23 mouse cellular contexts compared by ENCODE assay signal in genomic region chr12:49378920-49379319, GRCm38 (mm10). TPM values are rescaled to one million over a fixed set of nuclear protein-coding genes. Genes with fewer than 3 reads are reported as not detected.
DNase-seq lines count a peak whose midpoint lies in the region; ATAC-seq and TF ChIP-seq lines count a peak whose summit lies in the region.
"Had no signal": no experiment of that assay in that cellular context is flagged by ENCODE, and none has a peak within 500 bp of the region (broad histone marks: within the 10 kb centered on the region; RNA-seq: fewer than 3 reads in every experiment).

No protein-coding gene starts in this region.

- DNase-seq in intestine, embryonic 14.5 days (ENCODE audit: low spot score) = peak; percentile 50
- DNase-seq in midbrain, embryonic 11.5 days (ENCODE audit: low spot score, missing footprints) = peak; percentile 92
- no peak for DNase-seq in midbrain, postnatal 0 days (ENCODE audit: low spot score)
- peak; percentile 1 for DNase-seq in embryonic facial prominence, embryonic 11.5 days (ENCODE audit: low spot score)
- DNase-seq in forebrain, postnatal 0 days = no peak
- no peak for DNase-seq in urinary bladder, postnatal 36 days (ENCODE audit: low spot score in 2 of 2)
- DNase-seq: adrenal gland, adult 8-10 months; cerebellum, adult 11-12 months; cerebellum, postnatal 36 days; heart, adult 18-20 months; heart, postnatal 4 days; lung, embryonic 14.5 days; thymus, postnatal 4 days had no signal

- TF ChIP-seq CTCF in midbrain, postnatal 0 days (IDR thresholded peaks at IDR 0.05) = no peak
- TF ChIP-seq CTCF in forebrain, postnatal 0 days (IDR thresholded peaks at IDR 0.05; ENCODE audit: low read depth) = no peak

- no peaks in the 10 kb centered on the region for H3K9me3 ChIP-seq in intestine, embryonic 14.5 days (ENCODE audit: control insufficient read depth, low read length)
- H3K9me3 ChIP-seq in intestine, embryonic 15.5 days = no peaks in the 10 kb centered on the region
- H3K9me3 ChIP-seq in midbrain, embryonic 11.5 days (ENCODE audit: control insufficient read depth, low read length) = no peaks in the 10 kb centered on the region
- no peaks in the 10 kb centered on the region for H3K9me3 ChIP-seq in midbrain, postnatal 0 days (ENCODE audit: low read length)
- no peaks in the 10 kb centered on the region for H3K9me3 ChIP-seq in embryonic facial prominence, embryonic 11.5 days (replicated peaks; ENCODE audit: control insufficient read depth, low read length)
- no peaks in the 10 kb centered on the region for H3K9me3 ChIP-seq in forebrain, postnatal 0 days (ENCODE audit: low read length)
- H3K9me3 ChIP-seq: liver, embryonic 12.5 days; midbrain, embryonic 13.5 days had no signal

- H3K36me3 ChIP-seq in intestine, embryonic 14.5 days (ENCODE audit: control insufficient read depth, insufficient read depth, low read length) = no peaks in the 10 kb centered on the region
- H3K36me3 ChIP-seq in intestine, embryonic 15.5 days = no peaks in the 10 kb centered on the region
- H3K36me3 ChIP-seq in midbrain, embryonic 11.5 days (ENCODE audit: control insufficient read depth, insufficient read depth, low read length) = no peaks in the 10 kb centered on the region
- H3K36me3 ChIP-seq in midbrain, postnatal 0 days (ENCODE audit: insufficient read depth, low read length) = no peaks in the 10 kb centered on the region
- no peaks in the 10 kb centered on the region for H3K36me3 ChIP-seq in embryonic facial prominence, embryonic 11.5 days (replicated peaks; ENCODE audit: control insufficient read depth, insufficient read depth, low read depth, low read length)
- H3K36me3 ChIP-seq in forebrain, postnatal 0 days (ENCODE audit: insufficient read depth) = no peaks in the 10 kb centered on the region
- H3K36me3 ChIP-seq: liver, embryonic 12.5 days; midbrain, embryonic 13.5 days had no signal

- H3K4me2 ChIP-seq in intestine, embryonic 14.5 days (ENCODE audit: low read length) = no peak overlapping the region
- no peak overlapping the region for H3K4me2 ChIP-seq in intestine, embryonic 15.5 days (replicated peaks)
- no peak overlapping the region for H3K4me2 ChIP-seq in midbrain, embryonic 11.5 days
- no peak overlapping the region for H3K4me2 ChIP-seq in midbrain, postnatal 0 days (ENCODE audit: low read depth, low read length, poor library complexity, severe bottlenecking)
- H3K4me2 ChIP-seq in embryonic facial prominence, embryonic 11.5 days (ENCODE audit: low read depth, low read length) = no peak overlapping the region
- H3K4me2 ChIP-seq in forebrain, postnatal 0 days (ENCODE audit: low read depth) = peak overlapping the region; percentile 70
- H3K4me2 ChIP-seq: liver, embryonic 12.5 days; lung, embryonic 14.5 days; midbrain, embryonic 13.5 days had no signal

- no peak for ATAC-seq in intestine, embryonic 14.5 days (replicated peaks; ENCODE audit: low FRiP score, low TSS enrichment, low read depth)
- no peak for ATAC-seq in intestine, embryonic 15.5 days
- no peak for ATAC-seq in midbrain, embryonic 11.5 days (ENCODE audit: low FRiP score)
- ATAC-seq in midbrain, postnatal 0 days (ENCODE audit: low FRiP score) = no peak
- no peak for ATAC-seq in embryonic facial prominence, embryonic 11.5 days (replicated peaks; ENCODE audit: insufficient number of reproducible peaks, low FRiP score, low TSS enrichment, low read depth)
- ATAC-seq in forebrain, postnatal 0 days = no peak
- no peak for ATAC-seq in inflammation-experienced regulatory T-cells, adult 6 months
- ATAC-seq: liver, embryonic 12.5 days; midbrain, embryonic 13.5 days had no signal

- H3K4me1 ChIP-seq in intestine, embryonic 14.5 days (replicated peaks; ENCODE audit: control insufficient read depth, insufficient read depth, low read length) = no peaks in the 10 kb centered on the region; the same call in 1 of the 2 replicates
- H3K4me1 ChIP-seq in intestine, embryonic 15.5 days (replicated peaks) = peaks cover 9% of the 10 kb centered on the region
- H3K4me1 ChIP-seq in midbrain, embryonic 11.5 days (ENCODE audit: control insufficient read depth, insufficient read depth, low read length) = peaks cover 4% of the 10 kb centered on the region; the same call in 1 of the 2 replicates
- H3K4me1 ChIP-seq in midbrain, postnatal 0 days (ENCODE audit: insufficient read depth, low read length) = no peaks in the 10 kb centered on the region
- peaks cover 2% of the 10 kb centered on the region; the same call in 1 of the 2 replicates for H3K4me1 ChIP-seq in embryonic facial prominence, embryonic 11.5 days (ENCODE audit: control insufficient read depth, insufficient read depth, low read length)
- peaks cover 17% of the 10 kb centered on the region; the same call in 1 of the 2 replicates for H3K4me1 ChIP-seq in forebrain, postnatal 0 days (ENCODE audit: insufficient read depth)

- H3K4me3 ChIP-seq in intestine, embryonic 14.5 days (ENCODE audit: low read depth, low read length) = no peak overlapping the region
- no peak overlapping the region for H3K4me3 ChIP-seq in intestine, embryonic 15.5 days (replicated peaks)
- no peak overlapping the region for H3K4me3 ChIP-seq in midbrain, embryonic 11.5 days (ENCODE audit: low read depth, low read length)
- no peak overlapping the region for H3K4me3 ChIP-seq in midbrain, postnatal 0 days (ENCODE audit: low read depth, low read length)
- no peak overlapping the region for H3K4me3 ChIP-seq in embryonic facial prominence, embryonic 11.5 days (ENCODE audit: low read depth, low read length)
- H3K4me3 ChIP-seq in forebrain, postnatal 0 days (ENCODE audit: low read depth, low read length) = peak overlapping the region; percentile 83
- H3K4me3 ChIP-seq: liver, embryonic 12.5 days had no signal

- H3K27ac ChIP-seq in intestine, embryonic 14.5 days (ENCODE audit: low read depth) = no peak overlapping the region
- H3K27ac ChIP-seq in intestine, embryonic 15.5 days = no peak overlapping the region
- no peak overlapping the region for H3K27ac ChIP-seq in midbrain, embryonic 11.5 days (ENCODE audit: low read depth, low read length)
- H3K27ac ChIP-seq in midbrain, postnatal 0 days (ENCODE audit: low read depth, low read length) = no peak overlapping the region
- H3K27ac ChIP-seq in embryonic facial prominence, embryonic 11.5 days (replicated peaks; ENCODE audit: low read depth, low read length) = no peak overlapping the region
- H3K27ac ChIP-seq in forebrain, postnatal 0 days (ENCODE audit: low read depth, low read length) = peak overlapping the region; percentile 100
- H3K27ac ChIP-seq: liver, embryonic 12.5 days; macrophage; midbrain, embryonic 13.5 days had no signal

- peaks cover 100% of the 10 kb centered on the region for H3K27me3 ChIP-seq in intestine, embryonic 14.5 days (replicated peaks; ENCODE audit: control insufficient read depth, insufficient read depth, low read length)
- peaks cover 85% of the 10 kb centered on the region for H3K27me3 ChIP-seq in intestine, embryonic 15.5 days (replicated peaks)
- peaks cover 91% of the 10 kb centered on the region for H3K27me3 ChIP-seq in midbrain, embryonic 11.5 days (ENCODE audit: control insufficient read depth, insufficient read depth, low read length)
- peaks cover 71% of the 10 kb centered on the region for H3K27me3 ChIP-seq in midbrain, postnatal 0 days (ENCODE audit: insufficient read depth, low read length)
- peaks cover 70% of the 10 kb centered on the region for H3K27me3 ChIP-seq in embryonic facial prominence, embryonic 11.5 days (ENCODE audit: control insufficient read depth, insufficient read depth, low read length)
- no peaks in the 10 kb centered on the region for H3K27me3 ChIP-seq in forebrain, postnatal 0 days (ENCODE audit: insufficient read depth, low read length)
- H3K27me3 ChIP-seq: CH12.LX had no signal

- no peak overlapping the region for H3K9ac ChIP-seq in intestine, embryonic 14.5 days (ENCODE audit: low read length)
- no peak overlapping the region for H3K9ac ChIP-seq in intestine, embryonic 15.5 days
- no peak overlapping the region for H3K9ac ChIP-seq in midbrain, embryonic 11.5 days (ENCODE audit: low read length)
- H3K9ac ChIP-seq in midbrain, postnatal 0 days (replicated peaks; ENCODE audit: low read length, poor library complexity, severe bottlenecking) = no peak overlapping the region
- H3K9ac ChIP-seq in embryonic facial prominence, embryonic 11.5 days (replicated peaks; ENCODE audit: low read length) = no peak overlapping the region
- H3K9ac ChIP-seq in forebrain, postnatal 0 days = peak overlapping the region; percentile 99
- H3K9ac ChIP-seq: liver, embryonic 12.5 days; lung, embryonic 14.5 days; midbrain, embryonic 13.5 days had no signal

- 4% methylated on average over 1 of the region's 1 CpGs for WGBS in intestine, embryonic 14.5 days
- 9% methylated on average over 1 of the region's 1 CpGs for WGBS in intestine, embryonic 15.5 days
- WGBS in midbrain, embryonic 11.5 days = 0% methylated on average over 1 of the region's 1 CpGs
- WGBS in midbrain, postnatal 0 days = 9% methylated on average over 1 of the region's 1 CpGs
- 4% methylated on average over 1 of the region's 1 CpGs for WGBS in embryonic facial prominence, embryonic 11.5 days
- WGBS in forebrain, postnatal 0 days = 3% methylated on average over 1 of the region's 1 CpGs

RNA-seq across cellular contexts. Expression of gene Foxg1, which starts 3.5 kb away (rescaled TPM):
- not detected in 2 replicates for polyA plus RNA-seq in intestine, embryonic 14.5 days (2014; fragmentation: Nextera tagmentation; extraction: Ambion mirVana)
- 0.05 TPM in 1 of 2 replicates, not detected in the other for polyA plus RNA-seq in intestine, embryonic 15.5 days (2015; fragmentation: Nextera tagmentation; extraction: Ambion mirVana)
- 0.41 and 0.92 TPM in 2 replicates for polyA plus RNA-seq in midbrain, embryonic 11.5 days (2014; fragmentation: Nextera tagmentation; extraction: Ambion mirVana)
- 0.05 and 1.4 TPM in 2 replicates for total RNA-seq in midbrain, postnatal 0 days (2014; rRNA removed)
- polyA plus RNA-seq in midbrain, postnatal 0 days (2015; fragmentation: Nextera tagmentation; extraction: Ambion mirVana) = 0.15 and 0.77 TPM in 2 replicates
- 3.7 and 5.0 TPM in 2 replicates for polyA plus RNA-seq in embryonic facial prominence, embryonic 11.5 days (2014; fragmentation: Nextera tagmentation; extraction: Ambion mirVana)
- total RNA-seq in forebrain, postnatal 0 days (2014; rRNA removed) = 76.5 and 79.4 TPM in 2 replicates
- polyA plus RNA-seq in forebrain, postnatal 0 days (2015; fragmentation: Nextera tagmentation; extraction: Ambion mirVana) = 50.8 and 53.4 TPM in 2 replicates
- polyA plus RNA-seq in inflammation-experienced regulatory T-cells, adult 6 months (2017; shearing (Covaris generic)) = not detected
- total RNA-seq: adrenal gland, adult 8-10 months; CH12.LX; gastrocnemius, adult 8-10 months; heart, adult 18-20 months had no signal
- polyA plus RNA-seq: heart, embryonic 14.5 days; kidney, embryonic 16.5 days; limb, embryonic 11.5 days; liver, embryonic 12.5 days; macrophage had no signal

RNA-seq across cellular contexts. Expression of gene Gm43517, which starts 6.1 kb away (rescaled TPM):
- not detected in 2 replicates for polyA plus RNA-seq in intestine, embryonic 14.5 days (2014; fragmentation: Nextera tagmentation; extraction: Ambion mirVana)
- not detected in 2 replicates for polyA plus RNA-seq in intestine, embryonic 15.5 days (2015; fragmentation: Nextera tagmentation; extraction: Ambion mirVana)
- 0.07 TPM in 1 of 2 replicates, not detected in the other for polyA plus RNA-seq in midbrain, embryonic 11.5 days (2014; fragmentation: Nextera tagmentation; extraction: Ambion mirVana)
- 0.27 TPM in 1 of 2 replicates, not detected in the other for total RNA-seq in midbrain, postnatal 0 days (2014; rRNA removed)
- polyA plus RNA-seq in midbrain, postnatal 0 days (2015; fragmentation: Nextera tagmentation; extraction: Ambion mirVana) = not detected in 2 replicates
- polyA plus RNA-seq in embryonic facial prominence, embryonic 11.5 days (2014; fragmentation: Nextera tagmentation; extraction: Ambion mirVana) = 0.10 TPM in 1 of 2 replicates, not detected in the other
- total RNA-seq in forebrain, postnatal 0 days (2014; rRNA removed) = 16.1 and 16.8 TPM in 2 replicates
- 0.53 and 0.85 TPM in 2 replicates for polyA plus RNA-seq in forebrain, postnatal 0 days (2015; fragmentation: Nextera tagmentation; extraction: Ambion mirVana)
- polyA plus RNA-seq in inflammation-experienced regulatory T-cells, adult 6 months (2017; shearing (Covaris generic)) = not detected
- total RNA-seq: adrenal gland, adult 8-10 months; CH12.LX; gastrocnemius, adult 8-10 months; heart, adult 18-20 months; heart, postnatal 4 days had no signal
- polyA plus RNA-seq: heart, embryonic 14.5 days; kidney, embryonic 16.5 days; limb, embryonic 11.5 days; liver, embryonic 12.5 days; lung, embryonic 14.5 days; macrophage had no signal

Comparison
In these comparisons a context has a peak if more than half of its experiments do, and no peak if none do; other contexts are left out.
1. DNase-seq: peak in intestine, embryonic 14.5 days (single experiment), midbrain, embryonic 11.5 days (single experiment) and embryonic facial prominence, embryonic 11.5 days (single experiment); none in midbrain, postnatal 0 days (single experiment), forebrain, postnatal 0 days (single experiment) and urinary bladder, postnatal 36 days (0 of 2).